Mouse (Mus musculus): Measurements from ENCODE around the gene Map3k20. TPM values are rescaled to one million over a fixed set of nuclear protein-coding genes. Genes with fewer than 3 reads are reported as not detected.

The Map3k20 gene
- polyA plus RNA-seq, 1 experiment from 2014 or later: 6.9 TPM

DNA sequence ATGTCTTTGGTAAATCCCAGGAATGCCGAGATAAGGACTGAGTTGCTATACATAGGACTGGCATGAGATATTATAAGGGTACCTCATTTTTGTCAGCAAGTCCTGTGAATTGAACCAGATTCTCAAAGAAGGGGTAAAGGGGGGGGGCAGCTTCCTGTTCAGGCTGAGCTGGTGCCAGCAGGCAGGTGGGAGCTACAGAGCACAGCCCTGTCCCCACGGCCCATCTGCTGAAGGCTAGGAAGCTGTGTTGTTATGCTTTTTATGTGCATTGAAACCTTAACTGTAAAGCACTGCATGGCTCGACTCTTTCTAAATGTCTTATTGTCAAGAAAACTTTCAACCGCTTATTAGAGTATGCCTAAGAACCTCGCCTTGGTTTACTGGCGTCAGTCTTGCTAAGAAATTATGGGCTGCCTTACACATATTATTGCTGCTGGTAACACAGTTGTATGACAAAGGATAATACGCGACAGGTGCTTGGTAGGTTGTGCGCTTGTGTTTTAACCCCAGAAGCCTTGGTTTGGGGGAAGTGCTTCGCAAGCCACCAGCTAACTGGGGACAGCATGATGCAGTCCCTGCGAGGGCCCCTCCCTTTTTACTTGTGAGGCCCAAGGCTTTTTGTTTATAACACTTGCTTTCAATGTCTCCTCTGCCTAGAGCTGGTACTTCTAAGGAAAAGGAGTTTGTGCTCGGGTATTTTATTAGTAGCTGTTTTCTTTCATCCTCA, 114.2 kb downstream of the Map3k20 start:
- 82% methylated on average over 12 of the region's 12 CpGs for WGBS
- H3K36me3 ChIP-seq (replicated peaks): 0 out of 2 replicates have a peak, but pooled peaks cover 10% of the 10 kb centered on the region
- peaks cover 5% of the 10 kb centered on the region; the same call in 1 of the 2 replicates for H3K9me3 ChIP-seq
- H3K27ac ChIP-seq: no peak overlapping the region
- H3K4me1 ChIP-seq: peaks cover 11% of the 10 kb centered on the region
- H3K4me3 ChIP-seq: no peak overlapping the region
- no peaks in the 10 kb centered on the region for H3K27me3 ChIP-seq (ENCODE audit: poor library complexity, severe bottlenecking)
- DNase-seq (ENCODE audit: extremely low spot score, low spot score): no peak

DNA sequence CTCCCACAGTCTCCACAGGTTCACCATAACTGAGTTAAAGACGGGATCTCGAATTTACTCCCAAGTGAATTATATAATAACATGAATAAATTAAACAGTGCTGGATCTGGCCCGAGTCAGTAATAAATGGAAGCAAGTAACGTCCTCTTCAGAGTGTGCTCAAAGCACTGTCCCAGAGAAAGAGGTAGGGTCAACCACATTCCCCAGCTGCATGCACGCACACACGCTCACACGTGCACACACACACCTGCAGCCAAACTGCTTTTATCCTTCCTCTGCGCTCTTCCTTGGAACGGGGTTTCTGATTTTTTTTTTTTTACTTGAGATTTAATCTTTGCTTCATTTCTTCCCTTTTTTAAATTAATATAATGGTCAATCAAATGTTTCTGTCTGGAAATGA, 115.9 kb downstream of the Map3k20 start:
- 92% methylated on average over 9 of the region's 9 CpGs for WGBS
- DNase-seq (ENCODE audit: extremely low spot score, low spot score): no peak

DNA sequence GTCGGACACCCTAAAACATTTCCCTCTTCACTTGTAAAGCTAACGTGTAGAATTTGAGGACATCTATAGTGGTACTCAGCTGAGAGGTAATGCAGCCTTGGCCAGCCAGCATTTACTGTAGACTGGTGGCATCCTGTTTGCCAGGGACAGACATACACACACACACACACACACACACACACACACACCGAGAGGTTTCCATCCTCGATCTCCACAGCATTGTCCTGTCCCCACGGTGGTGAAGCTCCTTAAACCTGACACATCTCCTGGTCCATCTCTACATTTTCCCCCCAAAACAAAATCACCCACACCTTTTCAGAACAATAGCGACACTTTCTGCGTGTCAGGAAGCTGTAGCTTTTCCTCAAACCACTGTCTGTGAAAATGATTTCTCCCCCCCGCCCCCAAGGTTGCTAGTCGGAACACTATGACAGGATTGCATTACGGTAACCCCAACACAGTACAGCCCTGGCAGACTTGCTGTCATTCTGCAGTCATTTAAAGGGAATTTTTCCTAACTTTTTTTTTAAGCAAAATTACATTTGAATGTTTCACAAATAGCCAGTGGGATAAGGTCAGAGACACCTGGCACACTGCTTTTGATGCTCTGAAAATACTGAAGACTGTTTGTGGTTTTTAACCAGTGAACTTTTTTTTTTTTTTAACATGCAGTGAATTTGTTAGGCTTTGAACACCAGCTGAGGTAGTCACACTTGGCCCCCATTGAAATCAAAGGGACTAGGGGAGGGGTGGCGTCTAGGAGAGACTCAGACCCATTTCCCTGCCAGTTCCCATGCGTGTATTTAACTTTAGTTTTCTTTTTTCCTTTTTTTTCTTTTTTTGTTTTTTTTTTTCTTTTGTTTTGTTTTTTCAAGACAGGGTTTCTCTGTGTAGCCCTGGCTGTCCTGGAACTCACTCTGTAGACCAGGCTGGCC, 120.5 kb downstream of the Map3k20 start:
- H3K27ac ChIP-seq: no peak overlapping the region
- H3K9me3 ChIP-seq: no peaks in the 10 kb centered on the region
- WGBS: 89% methylated on average over 12 of the region's 12 CpGs
- H3K4me1 ChIP-seq: peaks cover 12% of the 10 kb centered on the region
- H3K36me3 ChIP-seq (replicated peaks): no peaks in the 10 kb centered on the region
- H3K4me3 ChIP-seq: no peak overlapping the region
- 0 out of 2 replicates have a peak, but pooled peaks cover 5% of the 10 kb centered on the region for H3K27me3 ChIP-seq (ENCODE audit: poor library complexity, severe bottlenecking)
- no peak for DNase-seq (ENCODE audit: extremely low spot score, low spot score)

More for the DNA sequence above, 115.9 kb downstream of the Map3k20 start:
- H3K4me1 ChIP-seq: peaks cover 11% of the 10 kb centered on the region
- H3K27ac ChIP-seq: no peak overlapping the region
- no peak overlapping the region for H3K4me3 ChIP-seq
- H3K36me3 ChIP-seq (replicated peaks): 0 out of 2 replicates have a peak, but pooled peaks cover 4% of the 10 kb centered on the region
- no peaks in the 10 kb centered on the region for H3K9me3 ChIP-seq
- H3K27me3 ChIP-seq (ENCODE audit: poor library complexity, severe bottlenecking): no peaks in the 10 kb centered on the region

DNA sequence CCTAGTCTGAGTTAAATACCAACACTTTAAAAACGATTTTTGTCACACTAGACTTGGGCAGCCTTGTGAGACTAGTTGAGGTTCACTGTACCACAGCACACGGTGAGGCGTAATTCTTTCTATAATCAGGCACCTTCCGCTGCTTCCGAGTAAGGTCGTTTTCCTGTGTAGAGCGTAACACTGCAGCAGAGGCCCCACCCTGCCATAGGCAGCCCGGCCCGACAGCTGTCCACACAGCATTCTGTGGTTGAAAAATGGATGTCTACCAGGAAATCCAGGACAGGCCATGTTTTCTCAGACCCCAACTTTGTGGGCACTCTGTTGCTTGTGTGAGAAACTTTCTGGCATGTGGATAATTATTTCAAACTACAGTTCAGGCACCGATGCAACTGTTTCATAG, 121.3 kb downstream of the Map3k20 start:
- Histone ChIP-seq H3K36me3 (replicated peaks) (no peaks in the 10 kb centered on the region), H3K4me3 (no peak overlapping the region), H3K9me3 (no peaks in the 10 kb centered on the region), H3K4me1 (peaks cover 12% of the 10 kb centered on the region), H3K27me3 (ENCODE audit: poor library complexity, severe bottlenecking) (0 out of 2 replicates have a peak, but pooled peaks cover 5% of the 10 kb centered on the region), H3K27ac (no peak overlapping the region)
- DNase-seq (ENCODE audit: extremely low spot score, low spot score): no peak
- 85% methylated on average over 10 of the region's 10 CpGs for WGBS

DNA sequence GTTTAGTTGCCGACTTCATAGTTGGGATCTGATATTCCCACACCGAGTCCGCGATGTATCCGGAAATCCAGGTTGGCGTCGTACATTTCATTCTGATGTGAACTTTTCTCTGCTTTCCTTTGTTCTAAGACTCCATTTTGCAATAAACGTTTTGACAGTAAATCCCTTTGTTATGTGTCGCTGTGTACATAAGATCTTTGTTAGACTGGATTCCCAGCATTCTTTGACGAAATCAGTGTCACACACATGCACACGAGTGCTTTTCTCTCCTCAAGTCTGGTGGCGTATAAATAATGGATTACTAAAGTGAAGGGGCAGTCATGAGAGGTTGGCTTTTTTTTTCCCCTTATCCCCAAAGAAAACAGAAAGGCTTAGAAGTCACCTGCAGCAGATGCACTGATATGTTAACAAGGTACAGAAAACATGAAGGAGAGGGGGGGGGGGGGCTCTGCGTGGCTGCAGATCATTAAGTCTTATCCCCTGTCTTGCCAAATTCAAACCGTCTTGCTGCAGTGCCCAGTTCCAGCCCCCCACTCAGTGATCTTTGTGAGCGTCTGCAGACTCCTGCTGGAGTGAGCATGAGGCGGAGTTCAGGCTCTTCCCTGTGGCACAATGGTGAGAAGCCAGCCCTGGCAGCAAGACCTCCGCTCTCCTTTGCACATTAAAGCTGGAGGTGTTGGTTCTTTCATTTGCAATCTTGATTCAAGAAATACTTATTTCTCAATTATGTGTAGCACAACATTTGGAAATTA, 122.1 kb downstream of the Map3k20 start:
- Histone ChIP-seq H3K9me3 (no peaks in the 10 kb centered on the region), H3K36me3 (replicated peaks) (no peaks in the 10 kb centered on the region), H3K4me1 (peaks cover 12% of the 10 kb centered on the region), H3K27me3 (ENCODE audit: poor library complexity, severe bottlenecking) (0 out of 2 replicates have a peak, but pooled peaks cover 5% of the 10 kb centered on the region), H3K27ac (no peak overlapping the region), H3K4me3 (no peak overlapping the region)
- WGBS: 71% methylated on average over 17 of the region's 17 CpGs
- no peak for DNase-seq (ENCODE audit: extremely low spot score, low spot score)

DNA sequence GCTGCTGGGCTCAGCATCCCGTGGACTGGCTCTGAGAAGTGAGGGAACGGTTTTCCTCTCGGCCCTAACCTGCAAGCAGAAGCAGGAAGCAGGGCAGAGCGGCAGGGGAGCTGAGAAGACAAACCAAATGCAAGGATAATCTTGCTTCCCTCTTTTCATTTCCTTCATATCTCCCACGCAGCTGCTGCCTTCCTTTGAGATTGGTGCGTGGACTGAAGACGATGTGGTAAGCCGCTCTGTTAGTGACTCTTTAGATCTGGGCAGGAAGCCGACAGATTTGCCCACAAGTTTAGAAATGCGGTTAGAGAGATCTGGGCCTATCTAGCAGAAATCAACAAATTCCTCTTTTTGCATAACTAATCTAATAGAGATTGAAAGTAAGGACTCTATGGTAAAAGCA, 124.5 kb downstream of the Map3k20 start:
- Histone ChIP-seq H3K27me3 (ENCODE audit: poor library complexity, severe bottlenecking) (0 out of 2 replicates have a peak, but pooled peaks cover 5% of the 10 kb centered on the region), H3K4me1 (peaks cover 12% of the 10 kb centered on the region), H3K36me3 (replicated peaks) (no peaks in the 10 kb centered on the region), H3K27ac (no peak overlapping the region), H3K9me3 (no peaks in the 10 kb centered on the region), H3K4me3 (no peak overlapping the region)
- 80% methylated on average over 10 of the region's 10 CpGs for WGBS
- DNase-seq (ENCODE audit: extremely low spot score, low spot score): no peak

DNA sequence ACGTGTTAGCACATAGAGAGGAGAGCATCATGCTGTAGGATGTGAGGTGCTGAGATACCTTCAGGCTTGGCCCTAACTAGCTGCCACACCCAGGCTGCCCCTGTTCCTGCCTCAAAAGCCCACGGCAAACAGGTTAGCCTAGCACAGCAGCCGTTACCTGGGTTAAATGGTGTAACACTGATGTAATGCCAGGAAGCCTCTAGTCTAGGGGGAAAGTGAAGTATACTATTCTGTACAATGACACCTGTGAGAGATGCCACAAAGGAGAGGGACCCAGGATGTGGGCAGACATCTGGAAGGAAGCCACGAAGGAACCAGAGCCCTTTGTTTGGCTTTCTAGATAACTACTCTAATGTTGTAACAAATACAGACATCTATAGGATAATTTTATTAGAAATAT, 126.8 kb downstream of the Map3k20 start:
- Histone ChIP-seq H3K4me1 (peaks cover 10% of the 10 kb centered on the region), H3K36me3 (replicated peaks) (no peaks in the 10 kb centered on the region), H3K27ac (no peak overlapping the region), H3K27me3 (ENCODE audit: poor library complexity, severe bottlenecking) (peaks cover 5% of the 10 kb centered on the region; the same call in 1 of the 2 replicates), H3K9me3 (no peaks in the 10 kb centered on the region), H3K4me3 (no peak overlapping the region)
- WGBS: 89% methylated on average over 4 of the region's 4 CpGs
- DNase-seq (ENCODE audit: extremely low spot score, low spot score): no peak

DNA sequence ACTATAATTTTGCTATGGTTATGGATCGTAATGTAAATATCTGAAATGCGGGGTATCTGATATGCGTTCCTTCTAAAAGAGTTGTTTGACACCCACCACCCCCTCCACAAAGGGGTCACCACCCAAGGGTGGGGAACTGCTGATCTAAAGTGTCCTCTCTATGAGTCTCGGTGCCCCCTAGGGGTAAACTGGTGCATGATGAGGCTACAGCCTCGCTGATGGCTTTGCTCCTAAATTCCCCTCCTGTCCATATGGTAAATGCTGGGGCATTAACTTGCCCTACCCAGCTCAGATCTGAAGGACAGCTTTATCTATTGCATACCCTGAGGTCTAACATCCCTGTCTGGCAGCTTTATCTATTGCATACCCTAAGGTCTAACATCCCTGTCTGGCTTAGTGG, 130.0 kb downstream of the Map3k20 start:
- Histone ChIP-seq H3K36me3 (replicated peaks) (no peaks in the 10 kb centered on the region; the same call in 1 of the 2 replicates), H3K9me3 (no peaks in the 10 kb centered on the region), H3K27ac (no peak overlapping the region), H3K27me3 (ENCODE audit: poor library complexity, severe bottlenecking) (peaks cover 10% of the 10 kb centered on the region; the same call in 1 of the 2 replicates), H3K4me3 (no peak overlapping the region), H3K4me1 (no peaks in the 10 kb centered on the region)
- 89% methylated on average over 5 of the region's 5 CpGs for WGBS
- no peak for DNase-seq (ENCODE audit: extremely low spot score, low spot score)

DNA sequence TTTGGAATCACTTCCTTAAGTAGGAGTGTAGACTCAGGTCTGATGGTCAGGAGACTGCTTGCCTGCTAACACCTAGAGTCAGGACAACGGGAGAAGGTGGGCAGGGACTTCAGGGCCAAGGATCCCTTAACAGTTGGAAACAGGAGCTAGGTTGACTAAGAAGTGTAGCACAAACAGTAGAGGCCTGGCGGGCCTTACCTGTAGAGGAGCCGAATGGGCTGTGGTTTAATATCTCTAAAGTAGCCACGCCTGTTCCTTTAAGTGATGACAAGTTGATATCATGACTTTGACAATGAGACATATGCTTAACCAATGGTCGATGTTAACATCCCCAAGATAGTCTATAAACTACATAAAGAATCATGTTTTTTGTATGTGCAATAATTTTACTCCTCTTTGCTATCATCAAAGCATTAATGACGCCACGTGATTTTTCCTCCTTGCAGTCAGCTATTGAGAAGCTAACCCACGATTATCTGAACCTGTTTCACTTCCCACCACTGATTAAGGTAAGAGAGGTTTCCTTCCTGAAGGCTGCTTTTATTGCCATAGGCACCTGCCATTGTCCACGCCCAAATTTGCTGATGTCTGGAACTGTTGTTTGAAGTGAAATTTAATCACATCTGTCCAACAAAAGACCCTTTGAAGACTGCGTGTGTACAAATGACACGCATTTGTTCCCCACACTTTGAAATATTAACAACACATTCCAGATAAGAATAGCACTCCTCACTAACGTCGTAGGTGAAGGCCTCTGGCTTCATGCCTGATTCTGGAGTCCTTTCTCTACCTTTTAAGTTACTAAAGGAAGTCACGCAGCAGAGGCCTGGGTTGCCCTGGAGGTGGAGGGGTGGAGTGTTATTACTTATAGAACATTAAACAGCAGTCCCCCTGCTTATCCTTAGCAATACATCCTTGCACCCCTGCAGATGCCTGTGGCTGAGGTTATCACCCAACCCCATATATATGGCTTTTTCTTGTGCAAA, 131.0 kb downstream of the Map3k20 start:
- H3K9me3 ChIP-seq: no peaks in the 10 kb centered on the region
- DNase-seq (ENCODE audit: extremely low spot score, low spot score): no peak
- H3K4me3 ChIP-seq: no peak overlapping the region
- no peaks in the 10 kb centered on the region for H3K4me1 ChIP-seq
- H3K36me3 ChIP-seq (replicated peaks): no peaks in the 10 kb centered on the region; the same call in 1 of the 2 replicates
- WGBS: 85% methylated on average over 14 of the region's 14 CpGs
- peaks cover 20% of the 10 kb centered on the region for H3K27me3 ChIP-seq (ENCODE audit: poor library complexity, severe bottlenecking)
- H3K27ac ChIP-seq: no peak overlapping the region

DNA sequence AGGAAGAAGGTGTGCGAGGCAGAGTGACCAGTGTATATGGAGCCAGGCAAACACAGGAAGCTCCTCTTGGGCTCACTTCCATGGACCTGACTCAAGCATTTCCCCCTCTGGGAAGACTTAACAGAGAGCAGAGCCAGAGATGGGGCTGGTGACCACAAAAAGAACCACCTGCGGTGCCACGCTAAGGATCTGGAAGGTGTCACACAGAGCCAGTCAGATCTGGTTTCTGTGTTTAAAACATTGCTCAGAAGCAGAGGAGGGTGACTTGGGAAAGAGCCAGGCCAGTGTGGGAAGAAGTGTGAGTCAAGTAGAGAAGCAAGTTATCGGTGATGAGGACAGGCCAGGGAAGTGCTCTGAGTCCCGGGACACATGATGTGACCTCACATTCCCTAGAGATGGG, 135.1 kb downstream of the Map3k20 start:
- Histone ChIP-seq H3K4me1 (peaks cover 3% of the 10 kb centered on the region; the same call in 1 of the 2 replicates), H3K27me3 (ENCODE audit: poor library complexity, severe bottlenecking) (peaks cover 61% of the 10 kb centered on the region), H3K9me3 (no peaks in the 10 kb centered on the region), H3K36me3 (replicated peaks) (no peaks in the 10 kb centered on the region; the same call in 1 of the 2 replicates), H3K4me3 (no peak overlapping the region), H3K27ac (no peak overlapping the region)
- WGBS: 91% methylated on average over 5 of the region's 5 CpGs
- no peak for DNase-seq (ENCODE audit: extremely low spot score, low spot score)

DNA sequence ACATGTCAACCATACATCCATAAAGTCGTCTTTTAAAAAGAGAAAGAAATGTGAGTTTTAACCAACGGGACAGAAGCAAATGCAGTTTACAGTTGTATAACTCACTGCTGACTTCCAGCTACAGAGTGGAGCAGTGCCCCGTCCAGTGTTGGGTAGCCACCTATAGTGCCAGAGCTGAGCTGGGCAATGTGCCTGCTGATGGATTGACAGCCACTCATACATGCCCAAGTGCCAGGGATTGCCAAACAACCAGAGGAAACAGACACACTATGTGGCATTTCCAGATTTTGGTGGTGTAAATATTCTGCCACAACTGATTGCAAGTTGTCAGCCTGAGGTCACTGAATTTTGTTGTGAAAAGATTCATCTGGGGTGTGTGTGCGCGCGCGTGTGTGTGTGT, 139.2 kb downstream of the Map3k20 start:
- no peaks in the 10 kb centered on the region for H3K9me3 ChIP-seq
- H3K27ac ChIP-seq: no peak overlapping the region
- peaks cover 89% of the 10 kb centered on the region for H3K27me3 ChIP-seq (ENCODE audit: poor library complexity, severe bottlenecking)
- no peak overlapping the region for H3K4me3 ChIP-seq
- H3K4me1 ChIP-seq: peaks cover 28% of the 10 kb centered on the region
- H3K36me3 ChIP-seq (replicated peaks): no peaks in the 10 kb centered on the region
- no peak for DNase-seq (ENCODE audit: extremely low spot score, low spot score)
- 92% methylated on average over 7 of the region's 7 CpGs for WGBS
